Mouse (Mus musculus) heart, embryonic 16.5 days (tissue): Measurements from ENCODE around the gene Kpna6. TPM values are rescaled to one million over a fixed set of nuclear protein-coding genes. Genes with fewer than 3 reads are reported as not detected.
A peak's percentile ranks its signal among the peaks of the same experiment; 100 is the strongest.

ENCODE experiments used
- ATAC-seq: fragments of 200-750 bp; cut with Nextera tagmentation; replicated peaks from 2 replicates; pipeline ENCODE4 v1.8.0; 2017; ENCODE audit warnings: moderate number of reproducible peaks; ENCODE audit not compliant: insufficient read depth, low FRiP score; ENCODE audit errors: extremely low read depth
- H3K27ac ChIP-seq: fragments of 300-500 bp; sonication (generic); 2 replicates; pipeline ENCODE4 v1.5.1; 2014; ENCODE audit warnings: mild to moderate bottlenecking, low read length, control low read depth, moderate library complexity
- H3K27me3 ChIP-seq: fragments of 300-500 bp; sonication (generic); 2 replicates; pipeline ENCODE4 v1.6.1; 2014; ENCODE audit warnings: low read length, mixed read lengths; ENCODE audit not compliant: control insufficient read depth, insufficient read depth
- H3K36me3 ChIP-seq: fragments of 300-500 bp; sonication (generic); 2 replicates; pipeline ENCODE4 v1.6.1; 2014; ENCODE audit not compliant: control insufficient read depth, insufficient read depth
- H3K4me1 ChIP-seq: fragments of 300-500 bp; sonication (generic); 2 replicates; pipeline ENCODE4 v1.6.1; 2014; ENCODE audit warnings: low read length, mixed read lengths; ENCODE audit not compliant: control insufficient read depth, insufficient read depth
- H3K4me2 ChIP-seq: fragments of 300-500 bp; sonication (generic); 2 replicates; pipeline ENCODE4 v1.6.1; 2014; ENCODE audit warnings: low read depth, mild to moderate bottlenecking, control low read depth, low read length
- H3K4me3 ChIP-seq: fragments of 300-500 bp; sonication (generic); 2 replicates; pipeline ENCODE4 v1.5.1; 2014; ENCODE audit warnings: mild to moderate bottlenecking, control low read depth, low read length
- H3K9ac ChIP-seq: fragments of 300-500 bp; sonication (generic); 2 replicates; pipeline ENCODE4 v1.6.1; 2014; ENCODE audit warnings: low read length, control low read depth
- H3K9me3 ChIP-seq: fragments of 300-500 bp; sonication (generic); replicated peaks from 2 replicates; pipeline ENCODE4 v1.6.1; 2016; ENCODE audit warnings: low read length; ENCODE audit not compliant: control insufficient read depth
- WGBS: fragments of 180-500 bp; shearing (Covaris S2); extraction: QIAGEN DNeasy Blood & Tissue Kit; methylation state at CpG from one replicate; pipeline ENCODE4 v1.1.7; 2014; 5-methylcytosine and 5-hydroxymethylcytosine counted together
- polyA plus RNA-seq: library from polyadenylated mRNA; unstranded; fragments of >200 nt; fragmentation: Nextera tagmentation; extraction: Ambion mirVana; gene quantifications from 2 replicates; pipeline ENCODE4 v1.2.1, GENCODE M21; 2015

Kpna6 gene
- polyA plus RNA-seq, 1 experiment from 2014 or later = 18.0 TPM

- ATAC-seq = no peak
Measured at GRCm38 (mm10) chr4:129639221-129639620, 33.3 kb downstream of the Kpna6 start.

DNA sequence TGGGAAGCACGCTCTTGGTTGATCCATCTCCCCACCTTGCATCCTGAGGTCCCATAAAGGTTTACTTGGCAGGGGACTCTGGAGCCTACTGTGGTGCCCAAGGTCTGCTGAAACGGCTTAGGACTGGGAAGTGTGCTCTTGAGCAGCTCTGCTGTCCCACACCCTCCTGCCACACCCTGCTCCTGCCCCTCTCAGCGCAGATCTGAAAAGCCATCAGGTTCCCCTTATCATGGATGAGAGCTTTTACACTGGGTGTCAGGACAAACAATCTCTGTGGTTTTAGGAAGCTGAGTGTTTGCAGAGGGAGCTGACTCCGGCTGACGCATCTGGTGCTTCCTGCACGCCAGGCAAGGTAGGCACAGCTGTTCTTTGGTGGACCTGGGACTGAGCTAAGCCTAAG lies 38.7 kb downstream of the Kpna6 start:
- no peak overlapping the region for H3K4me2 ChIP-seq
- peaks cover 81% of the 10 kb centered on the region for H3K36me3 ChIP-seq
- WGBS = 90% methylated on average over 6 of the region's 6 CpGs
- ATAC-seq = no peak
- no peaks in the 10 kb centered on the region for H3K27me3 ChIP-seq
- no peak overlapping the region for H3K27ac ChIP-seq
- H3K9ac ChIP-seq = no peak overlapping the region
- H3K9me3 ChIP-seq = no peaks in the 10 kb centered on the region
- no peak overlapping the region for H3K4me3 ChIP-seq
- H3K4me1 ChIP-seq = peaks cover 8% of the 10 kb centered on the region

More at GRCm38 (mm10) chr4:129639221-129639620, 33.3 kb downstream of the Kpna6 start:
- H3K27ac ChIP-seq = no peak overlapping the region; the same call in 1 of the 2 replicates
- no peaks in the 10 kb centered on the region for H3K9me3 ChIP-seq
- no peaks in the 10 kb centered on the region for H3K27me3 ChIP-seq
- 75% methylated on average over 15 of the region's 15 CpGs for WGBS
- H3K36me3 ChIP-seq = peaks cover 42% of the 10 kb centered on the region
- peak overlapping the region; percentile 85 for H3K9ac ChIP-seq
- H3K4me2 ChIP-seq = peak overlapping the region; percentile 76
- H3K4me3 ChIP-seq = peak overlapping the region; percentile 60
- H3K4me1 ChIP-seq = peaks cover 23% of the 10 kb centered on the region

DNA sequence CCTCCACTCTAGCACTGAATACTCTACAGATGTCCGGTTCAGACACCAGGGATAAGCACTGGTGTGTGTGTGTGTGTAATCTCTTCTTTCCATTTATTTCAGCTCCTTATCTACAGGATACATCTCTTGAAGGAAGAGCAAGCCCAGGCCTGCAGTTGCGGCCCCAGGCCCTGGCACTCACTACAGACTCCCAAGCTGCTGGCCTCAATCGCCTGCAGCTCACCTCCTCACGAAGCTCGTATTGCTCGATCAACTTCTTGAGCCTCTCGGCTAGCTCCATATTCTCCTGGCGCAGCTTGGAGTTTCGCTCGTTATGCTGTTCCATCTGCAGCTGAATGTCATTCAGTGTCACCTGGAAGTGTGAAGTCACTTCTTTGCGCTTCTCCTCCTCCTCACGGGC lies 40.7 kb downstream of the Kpna6 start:
- no peak overlapping the region for H3K4me2 ChIP-seq
- no peak overlapping the region for H3K4me3 ChIP-seq
- peaks cover 80% of the 10 kb centered on the region for H3K36me3 ChIP-seq
- no peak overlapping the region for H3K9ac ChIP-seq
- H3K4me1 ChIP-seq = no peaks in the 10 kb centered on the region
- ATAC-seq = no peak
- no peak overlapping the region for H3K27ac ChIP-seq
- WGBS = 90% methylated on average over 12 of the region's 12 CpGs
- H3K9me3 ChIP-seq = no peaks in the 10 kb centered on the region
- H3K27me3 ChIP-seq = no peaks in the 10 kb centered on the region

DNA sequence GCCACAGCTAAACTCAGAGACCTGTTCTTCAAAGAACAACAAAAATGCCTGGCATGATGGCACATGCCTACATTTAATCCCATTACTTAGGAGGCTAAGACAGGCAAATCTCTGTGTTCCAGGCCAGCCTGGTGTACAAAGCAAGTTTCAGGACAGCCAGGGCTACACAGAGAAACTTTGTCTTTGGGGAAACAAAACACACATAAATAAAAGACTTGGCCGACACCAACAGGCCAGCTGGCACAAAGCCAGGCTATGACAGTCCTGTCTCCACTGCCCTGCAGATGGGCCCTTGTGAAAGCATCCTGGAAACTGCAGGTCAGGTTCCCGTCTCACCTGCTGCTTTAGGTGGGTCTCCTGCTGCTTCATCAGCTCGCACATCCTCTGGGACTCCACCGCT lies 41.6 kb downstream of the Kpna6 start:
- Histone ChIP-seq H3K27me3 (no peaks in the 10 kb centered on the region), H3K9ac (no peak overlapping the region), H3K4me3 (no peak overlapping the region), H3K36me3 (peaks cover 74% of the 10 kb centered on the region), H3K4me2 (no peak overlapping the region), H3K9me3 (no peaks in the 10 kb centered on the region), H3K4me1 (no peaks in the 10 kb centered on the region), H3K27ac (no peak overlapping the region)
- no peak for ATAC-seq
- WGBS = 74% methylated on average over 4 of the region's 4 CpGs

GRCm38 (mm10) chr4:129626035-129626434 lies 46.5 kb downstream of the Kpna6 start:
- no peak for ATAC-seq
- H3K9ac ChIP-seq = no peak overlapping the region
- 71% methylated on average over 6 of the region's 6 CpGs for WGBS
- H3K4me1 ChIP-seq = peaks cover 25% of the 10 kb centered on the region
- H3K9me3 ChIP-seq = no peaks in the 10 kb centered on the region
- H3K27me3 ChIP-seq = no peaks in the 10 kb centered on the region
- peaks cover 37% of the 10 kb centered on the region for H3K36me3 ChIP-seq
- no peak overlapping the region for H3K27ac ChIP-seq
- no peak overlapping the region for H3K4me2 ChIP-seq
- H3K4me3 ChIP-seq = no peak overlapping the region

DNA sequence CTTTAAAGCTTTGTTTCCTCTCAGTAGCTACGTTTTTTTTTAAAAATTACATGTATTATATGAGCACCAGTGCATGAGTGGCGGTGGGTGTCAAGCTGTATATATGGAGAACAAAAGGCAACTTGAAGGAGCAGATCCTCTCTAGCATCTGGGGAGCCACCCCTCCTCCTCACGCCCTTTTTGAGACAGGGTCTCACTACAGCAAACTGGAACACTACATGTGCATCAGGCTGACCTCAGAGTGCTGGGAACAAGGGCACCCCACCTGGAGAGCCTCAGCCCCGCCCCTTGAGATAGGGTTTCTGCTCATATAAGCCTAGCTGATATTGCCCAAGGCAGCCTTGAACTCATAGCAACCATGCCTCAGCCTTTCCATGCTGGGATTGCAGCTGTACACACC lies 47.1 kb downstream of the Kpna6 start:
- WGBS = 47% methylated on average over 4 of the region's 4 CpGs
- peaks cover 25% of the 10 kb centered on the region for H3K4me1 ChIP-seq
- no peak overlapping the region for H3K4me3 ChIP-seq
- peaks cover 35% of the 10 kb centered on the region for H3K36me3 ChIP-seq
- peak overlapping the region; percentile 81 for H3K27ac ChIP-seq
- H3K4me2 ChIP-seq = peak overlapping the region; percentile 83
- no peak for ATAC-seq
- no peaks in the 10 kb centered on the region for H3K27me3 ChIP-seq
- H3K9me3 ChIP-seq = no peaks in the 10 kb centered on the region
- no peak overlapping the region; the same call in 1 of the 2 replicates for H3K9ac ChIP-seq

GRCm38 (mm10) chr4:129625029-129625370 lies 47.6 kb downstream of the Kpna6 start:
- H3K27me3 ChIP-seq = no peaks in the 10 kb centered on the region
- H3K36me3 ChIP-seq = peaks cover 30% of the 10 kb centered on the region
- ATAC-seq = 0 out of 2 replicates have a peak, but pooled peaks have one; percentile 5
- peak overlapping the region; percentile 65 for H3K9ac ChIP-seq
- WGBS = 2% methylated on average over 6 of the region's 6 CpGs
- peak overlapping the region; percentile 84 for H3K4me3 ChIP-seq
- peak overlapping the region; percentile 81 for H3K27ac ChIP-seq
- H3K4me2 ChIP-seq = peak overlapping the region; percentile 83
- no peaks in the 10 kb centered on the region for H3K9me3 ChIP-seq
- H3K4me1 ChIP-seq = peaks cover 25% of the 10 kb centered on the region

DNA sequence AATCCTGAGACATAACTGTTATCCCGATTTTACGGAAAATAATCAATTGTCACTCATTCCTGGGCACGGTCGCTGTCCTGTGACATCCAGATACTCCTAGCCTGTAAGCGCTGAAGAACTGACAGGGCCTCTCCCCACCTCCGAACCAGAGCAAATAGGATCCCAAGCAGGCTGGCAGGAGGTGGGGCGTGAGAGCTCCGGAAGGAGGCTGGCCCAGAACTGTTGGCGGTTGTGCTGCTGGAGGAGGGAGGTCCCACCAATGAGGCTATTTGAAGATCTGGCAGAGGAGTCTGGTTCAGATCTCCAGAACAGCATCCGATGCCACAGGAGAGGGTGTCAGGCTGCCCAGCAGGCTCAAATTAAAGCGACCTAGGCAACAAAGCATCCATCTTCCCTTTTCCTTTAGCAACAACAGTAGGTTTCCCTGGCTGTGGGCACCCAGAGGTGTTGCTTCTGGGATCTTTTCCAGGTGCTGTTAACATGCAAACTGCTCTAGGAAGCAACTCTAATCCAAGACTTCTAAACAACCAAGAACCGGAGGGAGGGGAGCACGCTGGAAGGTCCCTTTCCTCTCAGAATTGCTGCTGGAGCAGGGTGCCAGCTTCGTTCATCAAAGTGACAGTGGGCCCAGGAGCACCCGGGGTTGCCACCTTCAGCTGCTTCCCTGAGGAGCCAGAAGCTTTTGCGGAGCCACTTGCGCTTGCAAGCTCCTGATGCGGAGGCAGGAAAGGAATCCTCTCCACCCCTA lies 48.1 kb downstream of the Kpna6 start:
- WGBS = under 1% methylated on average over 18 of the region's 18 CpGs
- Histone ChIP-seq H3K4me2 (peak overlapping the region; percentile 83), H3K4me1 (peaks cover 25% of the 10 kb centered on the region), H3K36me3 (peaks cover 26% of the 10 kb centered on the region), H3K9ac (peak overlapping the region; percentile 87), H3K9me3 (no peaks in the 10 kb centered on the region), H3K27me3 (no peaks in the 10 kb centered on the region), H3K27ac (peak overlapping the region; percentile 93), H3K4me3 (peak overlapping the region; percentile 84)
- peak; percentile 90 for ATAC-seq

- peak; percentile 28; the same call in 1 of the 2 replicates for ATAC-seq
- Histone ChIP-seq H3K4me3 (peak within 1 kb of the TSS; percentile 84), H3K36me3 (peaks cover 18% of the 10 kb centered on the region), H3K27me3 (no peaks in the 10 kb centered on the region), H3K9ac (peak within 1 kb of the TSS; percentile 87), H3K27ac (peak within 1 kb of the TSS; percentile 93), H3K4me1 (peaks cover 25% of the 10 kb centered on the region), H3K4me2 (peak within 1 kb of the TSS; percentile 83), H3K9me3 (no peaks in the 10 kb centered on the region)
- 0% methylated on average over 10 of the region's 10 CpGs for WGBS
Measured at GRCm38 (mm10) chr4:129623681-129624091, 48.9 kb downstream of the Kpna6 start, which contains the start of gene Ccdc28b. TSS of gene Ccdc28b (minus strand) at chr4:129623947.
